Mouse (Mus musculus) adrenal gland, postnatal 4 days (tissue): ENCODE measurements around the gene Prkcz. TPM values are rescaled to one million over a fixed set of nuclear protein-coding genes. Genes with fewer than 3 reads are reported as not detected.
"Not testable (repeated sequence)": the region's sequence is repeated elsewhere in the genome, so short reads cannot be mapped to it uniquely, and the experiment has no call there.

ENCODE experiments used
- DNase-seq, 2 experiments: peaks; one replicate each; pipeline ENCODE4 v3.0.0; 2021 to 2022; ENCODE audit warnings: low spot score in 2 of 2, mixed read lengths in 2 of 2
- total RNA-seq, 2 experiments: library from RNA; stranded (reverse); gene quantifications; 2 replicates each; pipeline ENCODE4 v1.2.3; 2021

Prkcz gene
- total RNA-seq, 2 experiments from 2014 or later = 7.8 to 10.3 TPM

DNA sequence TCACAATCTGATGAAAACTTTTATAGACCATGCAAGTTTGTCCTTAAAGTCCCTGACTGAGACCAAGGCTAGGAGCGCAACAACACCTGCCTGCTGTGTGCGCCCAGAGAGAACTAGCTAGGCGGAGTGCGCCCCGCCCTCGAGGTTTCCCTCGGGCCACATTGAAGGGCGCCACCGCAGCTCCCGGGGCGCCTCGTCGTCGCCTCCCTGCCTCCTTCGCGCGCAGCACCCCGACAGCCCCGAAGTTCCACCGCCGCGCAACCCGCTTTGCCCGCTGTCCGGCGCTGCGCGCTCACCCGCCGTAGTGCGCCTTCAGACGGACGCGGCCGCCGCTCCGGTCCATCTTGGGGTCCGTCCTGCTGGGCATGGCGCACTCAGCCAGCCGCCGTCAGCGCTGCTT lies 305 bp downstream of the Prkcz start:
- DNase-seq = no peak

DNA sequence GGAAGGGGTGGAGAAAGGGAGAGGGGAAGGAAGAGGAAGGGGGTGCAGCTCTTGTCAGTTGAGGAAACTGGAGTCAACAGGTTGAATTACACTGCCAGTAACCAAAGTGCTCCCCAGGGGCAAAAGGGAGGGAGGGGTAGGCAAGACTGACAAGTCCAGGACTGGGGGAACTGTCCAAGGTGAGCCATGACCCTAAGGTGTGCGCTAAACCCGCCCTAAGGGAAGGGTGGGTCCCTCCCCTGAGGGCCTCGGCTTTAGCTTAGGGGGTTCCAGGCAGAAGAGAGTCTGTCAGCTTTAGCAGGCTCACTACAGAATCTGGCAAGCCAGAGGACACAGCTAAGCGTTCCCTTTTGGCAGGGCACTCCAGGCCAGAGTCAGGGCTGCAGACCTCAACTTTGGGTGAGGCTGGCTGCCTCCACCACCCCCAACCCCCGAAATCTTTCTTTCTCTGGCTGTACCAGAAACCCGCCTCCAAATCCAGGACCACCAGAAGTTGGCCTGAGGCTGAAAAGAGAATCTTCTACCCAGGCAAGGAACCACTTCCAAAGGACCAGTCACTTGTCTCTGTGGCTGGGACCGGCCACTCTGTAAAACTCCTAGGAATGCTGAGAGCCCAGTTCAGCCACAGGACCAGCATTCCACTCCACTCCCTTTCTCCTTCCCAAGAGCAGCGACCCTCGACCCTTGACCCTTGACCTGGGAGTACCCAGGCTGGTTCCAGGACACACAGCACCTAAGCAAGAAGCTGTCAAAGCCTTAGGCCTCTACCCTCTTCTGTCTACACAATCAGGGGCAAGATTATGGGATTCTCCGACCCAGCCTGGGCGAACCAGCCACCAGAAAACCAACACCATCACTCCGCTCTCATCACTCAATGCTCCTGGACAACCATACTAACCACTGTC lies 1.3 kb downstream of the Prkcz start:
- no peak for DNase-seq

DNA sequence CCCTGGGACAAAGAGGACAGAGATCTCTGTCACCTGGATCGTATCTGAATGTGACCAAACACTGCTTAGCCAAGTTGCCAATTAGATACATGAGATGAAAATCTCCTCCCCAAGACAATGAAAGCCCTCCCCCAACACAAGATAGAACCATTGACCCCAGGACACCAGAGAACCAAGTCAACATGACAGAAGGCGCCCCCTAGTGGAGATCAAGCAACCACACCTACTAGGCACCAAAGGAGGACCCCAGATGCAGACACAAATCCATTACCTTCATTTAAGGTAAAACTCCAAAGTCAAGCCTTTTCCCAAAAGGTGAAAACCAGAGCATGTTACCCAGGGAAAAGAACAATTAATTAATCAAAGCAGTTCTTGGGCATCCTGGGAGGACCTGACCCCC lies 3.6 kb downstream of the Prkcz start:
- DNase-seq = no peak

DNA sequence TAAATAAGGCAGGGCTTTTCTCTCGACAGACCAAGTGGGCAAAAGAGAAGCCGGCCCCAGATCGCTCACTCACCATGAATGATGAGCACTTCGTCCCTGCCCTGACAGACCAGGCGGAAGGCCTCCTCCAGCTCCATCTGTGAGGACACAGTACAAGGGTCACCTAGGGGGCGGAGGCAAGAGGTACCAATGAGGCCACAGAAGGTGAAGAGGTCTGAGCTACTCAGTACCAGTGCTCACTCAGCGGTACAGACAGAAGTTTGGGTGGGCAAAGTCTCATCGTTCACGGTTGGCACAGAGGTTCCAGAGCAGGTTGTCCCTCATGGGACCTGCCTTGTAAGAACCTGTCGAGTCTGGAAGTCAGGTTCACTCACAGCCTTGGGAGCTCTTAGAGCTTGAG lies 4.8 kb downstream of the Prkcz start:
- DNase-seq = no peak

DNA sequence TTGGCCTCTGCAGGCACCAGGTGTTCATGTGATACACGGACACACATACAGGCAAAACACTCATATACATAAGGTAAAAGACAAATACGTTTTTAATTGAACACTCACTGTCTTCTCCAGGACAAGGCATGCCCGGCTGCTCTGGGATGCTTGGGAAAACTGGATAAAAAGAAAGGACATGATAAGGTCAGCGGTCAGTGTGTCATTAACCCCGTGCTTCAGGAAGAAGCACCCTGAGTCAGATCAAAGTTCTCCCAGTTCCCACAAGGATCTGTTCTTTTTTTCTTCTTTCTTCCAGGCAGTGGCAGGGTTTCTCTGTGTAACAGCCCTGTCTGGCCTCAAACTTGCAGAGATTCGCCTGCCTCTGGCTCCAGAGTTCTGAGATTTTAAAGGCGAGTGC lies 6.6 kb downstream of the Prkcz start:
- no peak for DNase-seq

DNA sequence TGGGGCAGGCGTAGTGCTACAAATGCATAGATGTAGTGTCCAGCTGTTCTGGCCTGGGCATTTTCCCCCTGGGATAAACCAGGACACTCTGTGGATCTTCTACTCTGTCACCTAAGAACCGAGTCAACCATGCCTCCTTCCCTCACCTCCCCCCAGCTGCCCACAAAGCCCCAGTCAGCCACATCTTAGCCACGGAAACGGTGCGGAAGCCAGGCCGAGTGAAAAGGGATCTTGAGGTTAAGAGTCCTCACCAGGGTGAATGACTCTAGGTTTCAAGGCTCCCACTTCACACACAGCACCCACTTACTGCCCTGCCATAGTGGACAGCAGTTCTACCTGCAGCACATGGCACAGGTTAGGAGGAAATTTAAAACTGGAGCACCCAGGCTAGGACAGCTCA lies 7.1 kb downstream of the Prkcz start:
- DNase-seq = no peak

DNA sequence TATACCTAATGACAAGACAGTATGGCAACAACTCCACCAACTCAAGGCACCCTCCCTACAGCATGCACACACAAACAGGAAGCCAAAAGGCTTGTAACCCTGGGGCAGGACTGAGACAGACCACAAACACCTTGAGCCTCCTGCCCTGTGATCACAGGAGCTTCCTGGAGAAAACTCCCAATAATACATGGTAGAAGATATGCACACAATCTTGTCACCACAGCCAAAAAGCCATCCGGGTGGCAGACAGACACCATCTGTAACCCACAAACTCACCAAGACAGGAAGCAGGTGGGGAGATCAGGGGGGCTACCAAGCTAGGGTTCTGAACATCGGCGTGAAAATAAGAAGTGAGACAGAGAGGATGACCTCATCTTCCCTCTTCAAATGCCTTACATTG lies 8.6 kb downstream of the Prkcz start:
- no peak for DNase-seq

DNA sequence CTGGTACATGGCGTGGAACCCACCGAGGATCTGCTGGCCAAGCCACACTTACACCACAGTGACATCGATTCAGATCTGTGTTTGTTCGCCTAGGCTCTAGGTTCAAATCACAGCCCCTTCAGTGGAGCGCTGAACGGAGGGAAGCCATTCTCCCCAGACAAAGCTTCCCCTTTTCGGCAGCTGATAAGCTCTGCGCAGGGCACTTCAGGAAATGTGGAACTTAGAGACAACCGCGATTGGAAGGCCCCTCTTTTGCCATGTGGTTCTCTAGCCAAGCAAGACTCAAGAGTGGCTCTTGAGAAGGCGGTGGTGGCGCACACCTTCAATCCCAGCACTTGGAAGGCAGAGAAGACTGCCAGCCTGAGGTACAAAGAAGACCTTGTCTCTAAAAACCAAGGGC lies 14.8 kb downstream of the Prkcz start:
- no peak for DNase-seq

DNA sequence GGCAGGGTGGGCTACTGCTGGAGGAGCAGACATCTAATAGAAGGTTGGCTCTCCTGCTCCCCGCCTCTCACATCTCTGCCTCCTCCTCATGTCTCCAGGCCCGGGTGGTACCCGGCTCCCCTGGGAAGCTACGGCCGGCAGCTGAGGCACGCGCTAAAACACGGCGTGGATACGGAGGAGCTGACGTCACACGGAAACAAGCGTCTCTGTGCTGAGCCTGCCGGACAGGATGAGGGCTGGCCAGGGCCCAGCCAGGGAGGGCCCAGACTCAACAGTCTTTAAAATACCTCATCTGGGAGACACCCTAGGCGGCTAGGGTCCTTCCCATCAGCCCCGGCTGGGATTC lies 15.6 kb downstream of the Prkcz start:
- no peak for DNase-seq

DNA sequence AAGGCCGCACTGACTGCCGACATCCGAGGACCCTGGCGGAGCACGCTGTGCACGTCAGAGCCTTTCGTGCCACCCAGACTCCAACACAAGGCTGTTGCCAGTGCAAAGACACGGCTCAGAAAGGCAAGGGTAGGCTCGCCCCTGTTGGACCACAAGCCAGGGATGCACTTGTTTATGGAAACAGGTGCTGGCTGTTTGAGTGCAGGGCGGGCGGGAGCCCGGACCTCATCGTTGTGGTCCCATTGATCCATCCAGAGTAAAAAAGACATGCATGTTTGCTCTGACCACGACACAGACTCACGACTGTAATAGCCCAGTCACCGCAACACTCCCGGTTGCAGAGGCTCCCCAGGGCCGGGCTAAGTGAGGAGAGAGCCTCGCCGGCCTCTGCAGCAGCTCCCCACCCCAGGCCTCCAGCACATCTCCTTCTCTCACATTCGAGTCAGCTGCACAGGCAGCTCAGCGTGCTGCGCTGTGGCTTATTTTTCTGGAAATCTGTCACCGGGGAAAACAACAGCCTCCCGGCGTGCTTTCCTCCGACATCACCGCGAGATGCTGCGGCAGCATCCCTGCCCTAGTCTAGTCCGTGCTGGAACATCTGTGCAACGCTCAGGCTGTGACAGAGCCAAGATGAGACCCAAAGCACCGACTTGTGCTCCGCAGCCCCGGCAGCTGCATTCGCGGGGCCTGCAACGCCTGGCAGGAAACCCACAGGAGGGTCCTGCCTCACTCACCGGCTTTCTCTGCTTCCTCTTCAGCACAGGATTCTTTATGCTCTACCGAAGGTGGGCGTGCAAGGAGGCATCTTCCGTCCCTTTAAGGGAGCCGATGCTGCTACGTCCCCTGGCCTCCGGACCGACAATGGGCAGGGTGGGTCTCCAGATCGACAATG lies 16.2 kb downstream of the Prkcz start:
- no peak for DNase-seq

DNA sequence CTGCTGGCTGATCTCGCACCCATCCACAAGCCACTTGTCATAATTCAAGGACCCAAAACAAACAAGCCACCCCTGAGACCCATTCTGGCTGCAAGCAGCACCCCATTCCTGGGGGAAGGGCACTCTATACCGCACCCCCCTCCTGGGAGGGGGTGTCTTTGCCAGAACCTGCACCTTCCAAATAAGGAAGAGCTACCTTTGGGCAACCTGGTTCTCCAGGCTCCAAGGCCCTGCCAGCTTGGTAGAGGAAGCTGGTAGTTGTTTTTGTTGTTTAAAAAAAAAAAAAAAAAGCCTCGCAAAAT lies 16.9 kb downstream of the Prkcz start:
- DNase-seq = no peak

DNA sequence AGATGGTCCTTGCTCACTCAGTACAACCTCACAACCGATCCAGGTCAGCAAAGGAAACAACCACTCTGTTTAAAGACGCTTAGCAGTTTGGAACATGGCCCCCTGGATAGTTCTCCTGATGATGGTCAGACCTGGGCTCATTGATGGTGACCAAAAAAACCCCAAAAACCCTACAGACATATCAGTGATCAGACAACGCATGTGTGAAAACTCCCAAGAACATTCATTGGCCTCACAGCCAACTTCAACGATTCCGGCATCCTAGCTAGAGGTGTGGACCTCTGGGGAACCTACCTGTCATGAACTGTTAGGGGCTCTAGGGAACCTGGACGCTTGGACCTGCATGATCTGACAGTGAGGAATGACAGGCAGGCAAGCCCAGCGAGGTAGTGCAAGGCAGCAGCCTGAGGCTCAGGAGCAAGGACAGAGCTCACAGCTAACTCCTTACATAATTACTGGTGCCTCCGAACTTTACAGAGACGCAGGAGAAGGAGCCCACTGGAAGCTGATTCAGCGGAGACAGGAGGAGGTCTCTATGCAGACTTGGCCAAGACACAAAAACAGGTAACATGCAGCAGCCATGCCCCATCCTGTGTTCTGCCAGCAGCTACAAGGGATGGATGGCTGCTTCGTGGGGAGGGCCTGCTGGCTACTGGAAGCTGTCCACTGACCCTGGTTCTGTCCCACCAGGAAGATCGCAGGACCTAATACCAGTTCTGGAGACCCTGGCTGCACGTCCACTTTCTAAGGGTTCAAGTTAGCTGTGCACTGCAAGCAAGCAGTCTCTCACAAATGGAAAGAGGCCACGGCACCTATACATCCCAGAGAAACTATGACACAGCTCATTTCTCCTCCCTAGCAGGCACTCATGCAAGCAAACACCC lies 17.5 kb downstream of the Prkcz start:
- DNase-seq = no peak

DNA sequence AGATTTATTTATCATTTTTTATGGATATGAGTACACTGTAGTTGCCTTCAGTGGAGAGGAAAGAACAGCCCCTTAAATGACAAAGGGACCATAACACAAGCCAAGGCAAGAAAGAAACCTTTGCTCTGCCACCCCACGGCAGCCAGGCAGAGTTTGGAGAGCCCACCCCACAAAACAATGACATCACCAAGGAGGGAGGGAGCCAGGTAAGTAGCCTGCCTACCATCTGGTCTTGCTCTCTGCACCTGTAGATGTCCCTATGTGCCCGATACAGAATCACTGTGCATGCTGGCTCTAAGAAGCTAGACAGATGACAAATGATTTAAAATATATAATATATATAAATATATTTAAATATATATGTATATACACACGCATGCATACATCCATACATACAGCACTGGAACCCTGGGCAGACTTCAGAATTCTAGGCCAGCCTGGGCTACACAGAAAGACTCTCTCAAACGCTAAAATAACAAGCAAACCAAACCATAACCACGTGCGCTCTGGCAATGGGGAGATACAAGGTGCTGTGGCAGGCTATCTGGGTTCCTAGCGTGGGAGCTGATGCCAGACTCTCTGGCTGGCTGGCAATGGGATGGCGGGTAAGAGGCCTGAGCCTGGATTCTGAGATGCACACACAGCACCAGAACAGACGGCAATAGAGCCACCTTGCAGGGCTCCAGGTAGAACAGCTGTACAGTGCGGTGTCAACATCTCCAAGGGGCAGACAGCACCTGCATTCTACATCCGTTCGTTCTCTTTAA lies 24.7 kb downstream of the Prkcz start:
- DNase-seq = no peak

DNA sequence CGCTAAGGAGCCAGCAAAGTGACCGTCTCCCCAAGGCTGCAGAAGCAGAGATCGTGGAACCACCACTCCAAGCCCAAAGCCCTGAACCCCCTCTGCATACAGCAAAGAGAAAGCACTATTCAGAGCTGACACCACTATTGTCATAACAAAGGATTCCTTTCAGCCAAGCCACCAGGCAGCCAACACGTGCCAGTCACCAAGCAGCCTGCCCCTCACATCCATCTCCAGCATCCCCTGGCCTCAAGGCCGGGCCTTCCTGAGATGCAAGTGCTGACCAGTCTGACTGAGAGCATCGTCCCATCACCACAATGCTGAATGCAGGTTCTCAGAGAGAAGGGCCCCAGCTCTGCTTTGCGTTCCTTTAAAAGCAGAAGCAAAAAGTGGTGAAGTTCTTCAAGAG lies 28.9 kb downstream of the Prkcz start:
- DNase-seq = no peak

DNA sequence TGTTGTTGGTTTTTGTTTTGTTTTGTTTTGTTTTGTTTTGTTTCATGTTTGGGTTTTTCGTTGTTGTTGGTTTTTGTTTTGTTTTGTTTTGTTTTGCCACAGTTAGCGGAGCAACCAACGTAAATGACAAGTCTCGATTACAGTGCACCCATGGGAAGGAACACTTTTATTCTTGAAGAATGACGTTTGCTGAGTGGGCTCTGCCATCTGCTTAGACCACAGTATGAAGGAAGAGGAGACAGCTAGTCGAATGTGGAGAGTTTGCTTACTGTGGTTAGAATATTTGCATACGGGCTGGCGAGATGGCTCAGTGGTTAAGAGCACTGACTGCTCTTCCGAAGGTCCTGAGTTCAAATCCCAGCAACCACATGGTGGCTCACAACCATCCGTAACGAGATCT lies 32.8 kb downstream of the Prkcz start:
- not testable (repeated sequence) for DNase-seq

DNA sequence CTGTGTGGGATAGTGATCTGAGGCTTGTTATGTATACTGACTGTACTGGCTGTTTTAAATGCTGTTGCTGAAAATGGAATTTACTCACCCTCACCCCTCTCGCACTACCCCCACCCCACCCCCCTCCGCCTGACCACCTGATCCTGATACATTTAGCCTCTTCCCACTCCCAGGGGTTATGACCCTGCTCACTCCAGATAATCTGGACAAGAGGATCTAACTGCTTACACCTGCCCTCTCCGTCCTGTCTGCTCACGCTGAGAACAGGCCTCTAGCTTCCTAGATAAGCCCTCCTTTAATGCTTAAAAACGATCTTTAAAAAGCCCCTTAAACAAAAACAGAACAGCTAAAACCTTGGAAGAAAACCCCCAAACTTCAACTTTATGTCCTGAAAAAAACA lies 35.4 kb downstream of the Prkcz start:
- DNase-seq = no peak

DNA sequence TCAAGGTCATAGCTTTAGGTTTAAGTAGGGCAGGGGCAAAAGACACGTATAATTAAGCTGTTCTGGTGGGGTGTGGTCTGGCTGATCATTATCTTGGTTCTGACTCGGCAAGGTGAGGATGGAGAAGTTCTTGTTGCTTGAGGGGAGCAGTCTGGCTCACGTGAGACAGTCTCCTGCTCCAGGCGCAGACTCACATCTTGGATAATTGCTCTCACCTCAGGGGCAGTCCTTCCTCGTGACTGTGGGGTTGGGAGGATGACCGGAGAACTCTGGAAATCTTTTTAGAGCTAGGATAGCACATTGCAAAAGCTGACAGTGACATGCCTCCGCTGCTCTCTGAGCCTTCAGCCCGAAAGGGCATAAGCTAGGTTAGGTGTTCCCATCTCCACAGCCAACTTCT lies 36.6 kb downstream of the Prkcz start:
- no peak for DNase-seq

DNA sequence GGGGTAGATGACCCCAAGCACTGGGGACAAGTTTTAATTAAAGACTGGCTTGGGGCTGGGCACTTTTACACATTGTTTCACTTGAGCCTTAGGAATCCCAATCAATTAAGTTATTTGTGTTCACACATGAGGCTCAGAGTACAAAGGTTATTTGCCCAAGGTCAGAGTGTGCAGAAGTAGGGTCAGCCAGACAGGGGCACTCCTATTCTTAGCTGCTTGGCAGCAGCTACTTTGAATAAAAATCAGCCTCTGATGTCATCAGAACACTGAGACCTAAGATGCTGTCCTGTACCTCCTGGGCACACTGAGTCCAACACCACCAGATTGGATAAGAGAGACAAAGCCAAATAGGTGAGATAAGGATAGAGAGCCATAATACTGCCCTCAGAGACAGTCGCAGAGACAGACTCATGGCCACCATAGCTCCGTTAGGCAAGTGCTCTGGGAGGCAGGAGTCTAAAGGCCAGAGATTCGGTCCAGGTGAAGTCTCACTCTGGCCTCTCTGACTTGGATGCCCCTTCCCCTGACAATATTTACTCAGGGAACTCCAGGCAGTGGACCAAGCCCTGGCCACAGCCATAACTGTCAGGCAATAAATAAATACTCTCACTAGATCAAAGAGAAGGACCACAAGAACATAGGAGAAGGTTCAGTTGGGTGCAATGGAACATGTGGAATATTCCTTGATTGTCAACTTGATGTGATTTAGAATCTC lies 37.9 kb downstream of the Prkcz start:
- no peak for DNase-seq

DNA sequence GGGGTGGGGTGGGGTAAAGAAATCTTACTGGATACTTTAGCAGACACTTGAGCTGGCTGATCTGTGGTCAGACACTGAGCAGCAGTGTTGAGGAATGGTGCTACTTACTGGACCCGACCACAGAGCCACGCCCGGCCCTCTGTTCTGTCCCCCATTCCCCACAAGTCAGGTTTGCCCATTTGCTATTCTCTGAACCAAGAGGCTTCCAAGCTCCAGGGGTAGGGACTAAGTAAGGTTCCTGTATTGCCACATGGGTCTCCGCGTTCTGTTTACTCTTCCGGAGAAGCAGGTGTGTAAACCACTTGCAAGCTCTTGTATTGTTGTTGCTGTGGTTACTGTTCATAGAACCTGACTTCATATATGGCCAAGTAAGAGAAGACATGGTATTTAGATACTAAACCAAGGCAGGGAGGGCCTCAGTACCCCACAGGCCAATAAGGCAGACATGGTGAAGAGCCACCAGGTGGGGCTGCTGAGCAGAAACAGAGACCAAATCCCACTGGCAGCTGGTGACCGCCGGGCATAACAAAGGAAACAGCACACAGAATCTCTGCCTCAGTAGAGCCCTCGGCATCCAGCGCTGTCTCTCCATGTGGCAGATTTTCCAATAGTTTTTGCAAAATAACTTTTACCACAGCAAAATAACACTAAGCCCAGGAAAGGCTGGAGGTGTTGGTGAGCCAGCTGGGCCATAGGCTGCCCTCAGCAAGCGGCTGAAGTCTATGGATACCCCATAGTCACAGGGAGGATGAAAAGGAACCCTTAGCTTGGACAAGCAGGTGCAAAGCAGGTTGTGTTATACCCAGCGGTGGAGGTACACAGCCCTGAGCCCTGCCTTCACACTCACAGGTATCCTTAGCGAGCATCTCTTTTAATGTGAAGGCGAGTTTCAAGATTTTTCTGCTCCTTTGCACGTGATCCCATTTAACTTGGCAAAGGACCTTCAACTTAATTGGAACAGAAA lies 40.6 kb downstream of the Prkcz start:
- no peak for DNase-seq
